Mouse (Mus musculus) left cerebral cortex, adult 18-20 months (tissue): ENCODE results near the gene Mup11. TPM values are rescaled to one million over a fixed set of nuclear protein-coding genes. Genes with fewer than 3 reads are reported as not detected.
"Not testable (repeated sequence)": the region's sequence is repeated elsewhere in the genome, so short reads cannot be mapped to it uniquely, and the experiment has no call there.

Experiments used
- DNase-seq, 2 experiments: peaks; one replicate each; pipeline ENCODE4 v3.0.0; 2021 to 2022; ENCODE audit warnings: low spot score in 2 of 2, mixed read lengths in 1 of 2
- long read RNA-seq, 2 experiments: library from polyadenylated mRNA; stranded (forward); transcript quantifications; one replicate each; pipeline ENCODE4 v2.0.0; 2021
- total RNA-seq, 2 experiments: library from RNA; stranded (reverse); gene quantifications; 2 replicates each; pipeline ENCODE4 v1.2.3; 2021

Gene Mup11
- total RNA-seq, result not detected
- long read RNA-seq, experiment 1, result 0 reads
- long read RNA-seq, experiment 2, result 0 reads

DNA sequence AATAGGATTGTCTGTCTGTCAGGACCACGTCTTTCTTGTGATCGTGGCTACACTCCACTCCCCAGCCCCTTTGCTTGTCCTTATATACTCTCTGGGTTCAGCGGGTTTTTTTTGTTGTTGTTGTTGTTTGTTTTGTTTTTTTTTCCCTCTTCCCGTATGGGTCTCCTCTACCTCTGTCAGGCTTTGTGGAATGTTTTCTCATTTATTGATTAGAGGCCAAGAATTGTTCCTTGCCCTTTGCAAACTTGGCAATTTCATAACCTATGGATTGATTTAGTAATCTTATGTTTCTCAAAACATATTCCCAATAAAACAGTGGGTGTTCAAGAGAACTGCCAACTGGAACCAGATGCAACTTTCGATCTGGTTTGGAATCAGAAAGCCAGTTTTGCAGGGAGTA, at the start of gene Mup11:
Gene Mup11 (minus strand): TSS at position 101 of the 400 bp plus-strand sequence.
- DNase-seq, result not testable (repeated sequence)

Other genes with a start within 250 kb of the Mup11 start
- not detected for gene Mup9, start 240.5 kb downstream of the Mup11 start, total RNA-seq
- not detected for gene Mup1, start 160.5 kb downstream of the Mup11 start, total RNA-seq
- gene Mup10, start 80.2 kb downstream of the Mup11 start, total RNA-seq, result not detected
- not detected for gene Mup12, start 78.9 kb upstream of the Mup11 start, total RNA-seq
- gene Mup22, start 159.1 kb upstream of the Mup11 start, total RNA-seq, result not detected